ENCODE assay signal across 1 mouse cellular context in genomic region chr13:14034073-14034348, GRCm38 (mm10).
TF ChIP-seq lines count a peak whose summit lies in the region.

No protein-coding gene starts in this region.

TF ChIP-seq in CH12.LX, 34 proteins besides CTCF, POLR2A, EP300 and RAD21 (continued from another document):
- TF ChIP-seq IRF4 (IDR thresholded peaks at IDR 0.05; ENCODE audit: low read depth, low read length) (0 out of 2 replicates have a peak, but pooled peaks have one; percentile 4), GABPA (IDR thresholded peaks at IDR 0.05; ENCODE audit: insufficient replicate concordance, low read depth, low read length) (peak; percentile 65)
